In the genomic region with DNA sequence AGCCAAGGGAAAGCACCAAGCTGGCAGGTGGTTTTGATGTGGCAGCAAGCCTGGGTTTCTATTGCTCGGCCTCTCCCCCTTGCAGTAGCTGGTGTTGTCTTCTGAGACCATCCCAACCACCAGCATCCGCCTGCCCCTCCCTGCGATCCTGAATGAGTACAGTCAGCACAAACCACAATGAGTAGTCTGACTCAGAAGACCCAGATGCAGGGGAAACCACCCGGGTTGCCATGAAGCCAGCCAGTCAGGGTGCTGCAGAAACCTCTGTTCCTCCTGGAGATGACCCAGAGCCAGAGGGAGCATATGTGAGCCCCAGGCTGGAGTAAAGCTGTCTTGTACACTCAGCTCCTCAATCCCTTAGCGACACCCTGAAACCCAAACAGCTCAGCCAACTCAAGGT, we compare ENCODE assay signal across 13 mouse cellular contexts. TPM values are rescaled to one million over a fixed set of nuclear protein-coding genes. Genes with fewer than 3 reads are reported as not detected.
DNase-seq lines count a peak whose midpoint lies in the region; ATAC-seq and TF ChIP-seq lines count a peak whose summit lies in the region.
"Had no signal": no experiment of that assay in that cellular context is flagged by ENCODE, and none has a peak within 500 bp of the region (broad histone marks: within the 10 kb centered on the region; RNA-seq: fewer than 3 reads in every experiment).

No protein-coding gene starts in this region.

- in situ Hi-C loops in Patski (cut with MboI; ENCODE audit: low pct_unique_long_range_greater_than_20kb) = loop anchor here (5.0 to 10.0 kb wide), 4 partner anchors 71 to 788 kb away; a partner anchor contains a TSS

- ATAC-seq in Patski = peak; percentile 64
- peak; percentile 81 for ATAC-seq in megakaryocyte progenitor cell, adult 5-6 weeks (replicated peaks; ENCODE audit: poor library complexity)

- TF ChIP-seq CTCF in Patski (IDR thresholded peaks at IDR 0.05) = no peak

- peak; percentile 12 for DNase-seq in spleen, adult 12 weeks (ENCODE audit: low spot score)
- no peak for DNase-seq in spleen, postnatal 14 days (ENCODE audit: low spot score in 2 of 2)
- DNase-seq in Patski (ENCODE audit: low read depth, low spot score) (peak; percentile 63), MN1 (ENCODE audit: low spot score) (no peak)
- DNase-seq in thymus, postnatal 4 days = peak; percentile 62
- no peak for DNase-seq in retina, postnatal 1 day

- H3K27me3 ChIP-seq in Patski = no peaks in the 10 kb centered on the region

- CTCF ChIA-PET in Patski (lab: Charles Lee) = interaction anchor here (1.3 kb wide), 1 partner anchor 78 kb away, joined by 4 read pairs; no protein-coding TSS in a partner anchor

- POLR2A ChIA-PET in Patski (lab: Charles Lee) = no interaction called here

RNA-seq across cellular contexts. Expression of a gene that starts 5.3 kb away (rescaled TPM):
- polyA plus RNA-seq in Patski (2021) = not detected
- total RNA-seq in megakaryocyte progenitor cell, adult 5-6 weeks (2015) = not detected in 2 replicates
- total RNA-seq in megakaryocyte progenitor cell, adult 5-6 weeks (2017) = not detected in 2 replicates
- total RNA-seq: left cerebral cortex, adult 8-10 months had no signal
- polyA plus RNA-seq: embryonic facial prominence, embryonic 11.5 days; heart, embryonic 16.5 days; liver, embryonic 14.5 days; midbrain, embryonic 12.5 days; stomach, postnatal 0 days had no signal

RNA-seq across cellular contexts. Expression of a gene that starts 38.6 kb away (rescaled TPM):
- polyA plus RNA-seq in Patski (2021) = 1.1 TPM
- total RNA-seq in megakaryocyte progenitor cell, adult 5-6 weeks (2015) = 0.05 TPM in 1 of 2 replicates, not detected in the other
- not detected in 2 replicates for total RNA-seq in megakaryocyte progenitor cell, adult 5-6 weeks (2017)
- polyA plus RNA-seq: midbrain, embryonic 12.5 days had no signal

RNA-seq across cellular contexts. Expression of a gene that starts 45.5 kb away (rescaled TPM):
- polyA plus RNA-seq in Patski (2021) = 3.8 TPM
- 0.67 and 0.95 TPM in 2 replicates for total RNA-seq in megakaryocyte progenitor cell, adult 5-6 weeks (2015)
- not detected in 2 replicates for total RNA-seq in megakaryocyte progenitor cell, adult 5-6 weeks (2017)

RNA-seq across cellular contexts. Expression of a gene that starts 50.4 kb away (rescaled TPM):
- not detected for polyA plus RNA-seq in Patski (2021)
- not detected in 2 replicates for total RNA-seq in megakaryocyte progenitor cell, adult 5-6 weeks (2015)
- total RNA-seq in megakaryocyte progenitor cell, adult 5-6 weeks (2017) = not detected in 2 replicates
- total RNA-seq: left cerebral cortex, adult 8-10 months had no signal
- polyA plus RNA-seq: embryonic facial prominence, embryonic 11.5 days; heart, embryonic 16.5 days; liver, embryonic 14.5 days; midbrain, embryonic 12.5 days; stomach, postnatal 0 days had no signal

Comparison
In these comparisons a context has a peak if more than half of its experiments do, and no peak if none do; other contexts are left out.
1. DNase-seq: peak in spleen, adult 12 weeks (single experiment), Patski (single experiment) and thymus, postnatal 4 days (single experiment); none in spleen, postnatal 14 days (0 of 2), retina, postnatal 1 day (single experiment) and MN1 (single experiment).